Mouse (Mus musculus) MEL (cell line): Measurements from ENCODE around the gene Serpinf1.

Experiments used
- CTCF ChIP-seq, 3 experiments: IDR thresholded peaks in 2 of 3; conservative IDR thresholded peaks in 1 of 3; 2 replicates each; pipeline ENCODE4 v1.5.1; 2011 to 2012; ENCODE audit warnings: low read length in 3 of 3, low read depth in 2 of 3, mild to moderate bottlenecking in 2 of 3, improper control_type of control experiment in 1 of 3, inconsistent platforms in 1 of 3, mixed read lengths in 1 of 3, moderate library complexity in 1 of 3; ENCODE audit not compliant: control insufficient read depth in 1 of 3, insufficient read depth in 1 of 3, poor library complexity in 1 of 3, severe bottlenecking in 1 of 3
- GABPA ChIP-seq: IDR thresholded peaks from 2 replicates; pipeline ENCODE4 v1.6.1; 2012; ENCODE audit warnings: low read depth, mild to moderate bottlenecking, inconsistent platforms, low read length, improper control_type of control experiment, moderate library complexity
- MAX ChIP-seq: IDR thresholded peaks from 2 replicates; pipeline ENCODE4 v1.6.1; 2011; ENCODE audit warnings: low read length, improper control_type of control experiment
- POLR2A ChIP-seq, 2 experiments: IDR thresholded peaks; 2 replicates each; pipeline ENCODE4 v1.6.1; 2011 to 2012; ENCODE audit warnings: low read length in 2 of 2, mild to moderate bottlenecking in 2 of 2, control low read depth in 1 of 2, improper control_type of control experiment in 1 of 2, low read depth in 1 of 2, moderate library complexity in 1 of 2; ENCODE audit not compliant: control insufficient read depth in 1 of 2, insufficient read depth in 1 of 2, poor library complexity in 1 of 2
- RAD21 ChIP-seq: IDR thresholded peaks from 2 replicates; pipeline ENCODE4 v1.6.1; 2011; ENCODE audit warnings: mild to moderate bottlenecking, low read depth, low read length, improper control_type of control experiment
- RCOR1 ChIP-seq: IDR thresholded peaks from 2 replicates; pipeline ENCODE4 v1.6.1; 2012; ENCODE audit warnings: low read depth, mild to moderate bottlenecking, inconsistent platforms, low read length, improper control_type of control experiment
- TBP ChIP-seq: IDR thresholded peaks from 2 replicates; pipeline ENCODE4 v1.8.0; 2011; ENCODE audit warnings: low read depth, low read length, improper control_type of control experiment
- UBTF ChIP-seq: IDR thresholded peaks from 2 replicates; pipeline ENCODE4 v1.6.1; 2012; ENCODE audit warnings: low read depth, mild to moderate bottlenecking, inconsistent platforms, low read length, improper control_type of control experiment, moderate library complexity, borderline replicate concordance; ENCODE audit not compliant: insufficient read depth

DNA sequence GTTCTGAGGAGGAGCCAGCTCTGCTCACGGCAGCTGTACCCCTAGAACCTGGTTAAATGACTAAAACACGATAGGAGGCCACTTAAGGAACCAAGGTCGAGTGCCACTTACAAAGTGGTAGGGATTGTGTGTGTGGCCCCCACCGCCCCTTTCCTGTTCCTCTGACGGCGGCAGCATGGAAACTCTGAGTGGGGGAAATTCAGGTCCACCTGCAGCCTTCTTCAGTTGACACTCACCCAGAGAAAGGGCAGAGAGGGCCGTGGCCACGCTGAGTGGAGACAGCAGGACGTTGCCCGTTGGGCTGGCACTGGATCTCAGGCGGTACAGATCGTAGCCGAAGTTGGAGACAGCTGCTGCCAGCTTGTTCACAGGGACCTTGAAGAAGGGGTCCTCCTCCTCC is 6.5 kb downstream of the Serpinf1 start:
- TF ChIP-seq RCOR1: no peak
- no peak for TF ChIP-seq POLR2A (IDR thresholded peaks at IDR 0.05; ENCODE audit: control insufficient read depth in 1 of 2, insufficient read depth in 1 of 2, low read depth in 1 of 2, low read length in 2 of 2, poor library complexity in 1 of 2)
- no peak for TF ChIP-seq MAX
- TF ChIP-seq UBTF: no peak
- TF ChIP-seq GABPA: no peak
- TF ChIP-seq CTCF (IDR thresholded peaks at IDR 0.05 in 2 of 3, conservative IDR thresholded peaks at IDR 0.05 in 1 of 3; ENCODE audit: control insufficient read depth in 1 of 3, insufficient read depth in 1 of 3, low read depth in 2 of 3, low read length in 3 of 3, poor library complexity in 1 of 3, severe bottlenecking in 1 of 3): no peak
- no peak for TF ChIP-seq TBP
- TF ChIP-seq RAD21: no peak
